Mouse (Mus musculus): ENCODE results near the gene Ccdc184. TPM values are rescaled to one million over a fixed set of nuclear protein-coding genes. Genes with fewer than 3 reads are reported as not detected.

Gene Ccdc184
- polyA plus RNA-seq, 1 experiment from 2014 or later, result 1.6 TPM

- Histone ChIP-seq H3K9me3 (ENCODE audit: control insufficient read depth, low read length) (no peaks in the 10 kb centered on the region), H3K4me1 (replicated peaks; ENCODE audit: control insufficient read depth, insufficient read depth, low read length) (no peaks in the 10 kb centered on the region), H3K9ac (ENCODE audit: low read length) (no peak overlapping the region), H3K4me2 (ENCODE audit: low read length) (no peak overlapping the region), H3K27me3 (replicated peaks; ENCODE audit: control insufficient read depth, insufficient read depth, low read length) (no peaks in the 10 kb centered on the region), H3K4me3 (ENCODE audit: low read depth, low read length) (no peak overlapping the region), H3K36me3 (ENCODE audit: control insufficient read depth, insufficient read depth, low read length) (peaks cover 90% of the 10 kb centered on the region), H3K27ac (ENCODE audit: low read depth) (no peak overlapping the region)
- DNase-seq (ENCODE audit: low spot score), result no peak
- no peak for ATAC-seq (replicated peaks; ENCODE audit: low FRiP score, low TSS enrichment, low read depth)
- WGBS, result 93% methylated on average over 13 of the region's 13 CpGs
These were observed 31.3 kb upstream of the Ccdc184 start for GRCm38 (mm10) chr15:98135671-98136070.

GRCm38 (mm10) chr15:98136871-98137270 is 30.1 kb upstream of the Ccdc184 start:
- DNase-seq (ENCODE audit: low spot score), result no peak
- no peak overlapping the region for H3K27ac ChIP-seq (ENCODE audit: low read depth)
- WGBS, result 90% methylated on average over 9 of the region's 9 CpGs
- no peaks in the 10 kb centered on the region for H3K4me1 ChIP-seq (replicated peaks; ENCODE audit: control insufficient read depth, insufficient read depth, low read length)
- no peak overlapping the region for H3K4me3 ChIP-seq (ENCODE audit: low read depth, low read length)
- H3K36me3 ChIP-seq (ENCODE audit: control insufficient read depth, insufficient read depth, low read length), result peaks cover 90% of the 10 kb centered on the region
- H3K9me3 ChIP-seq (ENCODE audit: control insufficient read depth, low read length), result no peaks in the 10 kb centered on the region
- ATAC-seq (replicated peaks; ENCODE audit: low FRiP score, low TSS enrichment, low read depth), result no peak
- H3K4me2 ChIP-seq (ENCODE audit: low read length), result no peak overlapping the region
- no peak overlapping the region for H3K9ac ChIP-seq (ENCODE audit: low read length)
- H3K27me3 ChIP-seq (replicated peaks; ENCODE audit: control insufficient read depth, insufficient read depth, low read length), result no peaks in the 10 kb centered on the region

DNA sequence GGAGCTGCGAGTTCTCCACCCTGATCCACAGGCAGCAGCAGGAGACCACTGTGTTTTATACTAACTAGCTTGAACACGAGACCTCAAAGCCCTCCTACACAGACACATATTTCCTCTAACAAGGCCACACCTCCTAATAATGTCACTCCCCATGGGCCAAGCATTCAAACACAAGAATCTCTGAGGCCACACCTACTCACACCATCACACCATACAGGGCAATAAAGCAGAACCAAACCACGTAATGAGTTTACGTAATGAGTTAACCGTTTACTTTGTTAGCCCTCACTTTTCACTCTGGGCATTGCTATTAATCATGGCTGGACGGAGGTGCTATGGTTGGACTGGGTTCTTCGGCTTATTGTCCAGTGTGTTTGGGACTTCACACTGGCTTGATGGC is 27.2 kb upstream of the Ccdc184 start:
- H3K9ac ChIP-seq (ENCODE audit: low read length), result no peak overlapping the region
- no peak overlapping the region for H3K27ac ChIP-seq (ENCODE audit: low read depth)
- H3K4me3 ChIP-seq (ENCODE audit: low read depth, low read length), result no peak overlapping the region
- H3K27me3 ChIP-seq (replicated peaks; ENCODE audit: control insufficient read depth, insufficient read depth, low read length), result no peaks in the 10 kb centered on the region
- H3K4me1 ChIP-seq (replicated peaks; ENCODE audit: control insufficient read depth, insufficient read depth, low read length), result peaks cover 5% of the 10 kb centered on the region; the same call in 1 of the 2 replicates
- no peak overlapping the region for H3K4me2 ChIP-seq (ENCODE audit: low read length)
- WGBS, result 58% methylated on average over 7 of the region's 7 CpGs
- DNase-seq (ENCODE audit: low spot score) (no peak), ATAC-seq (replicated peaks; ENCODE audit: low FRiP score, low TSS enrichment, low read depth) (peak; percentile 76; the same call in 1 of the 2 replicates)
- H3K9me3 ChIP-seq (ENCODE audit: control insufficient read depth, low read length), result no peaks in the 10 kb centered on the region
- H3K36me3 ChIP-seq (ENCODE audit: control insufficient read depth, insufficient read depth, low read length), result peaks cover 69% of the 10 kb centered on the region

DNA sequence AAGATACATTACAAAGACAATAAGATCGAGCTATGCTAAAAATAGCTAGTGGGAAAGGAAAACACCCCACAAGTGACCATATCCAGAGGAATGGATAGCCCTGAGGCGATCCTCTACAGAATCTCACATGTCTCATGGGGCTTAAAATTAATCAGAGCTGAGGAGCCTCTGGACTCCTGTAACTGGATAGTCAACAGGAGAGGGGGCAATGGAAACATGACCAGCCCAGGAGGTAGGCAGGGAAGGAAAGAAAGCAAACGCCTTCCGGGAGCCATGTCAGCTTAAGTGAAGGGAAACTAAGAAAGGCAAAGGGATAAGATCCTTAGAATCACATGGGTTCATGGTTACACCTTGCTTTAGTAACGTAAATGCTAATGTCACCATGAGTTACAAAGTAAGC is 26.1 kb upstream of the Ccdc184 start:
- Histone ChIP-seq H3K27me3 (replicated peaks; ENCODE audit: control insufficient read depth, insufficient read depth, low read length) (no peaks in the 10 kb centered on the region), H3K4me2 (ENCODE audit: low read length) (no peak overlapping the region), H3K36me3 (ENCODE audit: control insufficient read depth, insufficient read depth, low read length) (peaks cover 59% of the 10 kb centered on the region), H3K9me3 (ENCODE audit: control insufficient read depth, low read length) (no peaks in the 10 kb centered on the region), H3K9ac (ENCODE audit: low read length) (no peak overlapping the region), H3K27ac (ENCODE audit: low read depth) (no peak overlapping the region), H3K4me3 (ENCODE audit: low read depth, low read length) (no peak overlapping the region), H3K4me1 (replicated peaks; ENCODE audit: control insufficient read depth, insufficient read depth, low read length) (peaks cover 6% of the 10 kb centered on the region; the same call in 1 of the 2 replicates)
- 89% methylated on average over 5 of the region's 5 CpGs for WGBS
- DNase-seq (ENCODE audit: low spot score), result no peak
- ATAC-seq (replicated peaks; ENCODE audit: low FRiP score, low TSS enrichment, low read depth), result no peak

DNA sequence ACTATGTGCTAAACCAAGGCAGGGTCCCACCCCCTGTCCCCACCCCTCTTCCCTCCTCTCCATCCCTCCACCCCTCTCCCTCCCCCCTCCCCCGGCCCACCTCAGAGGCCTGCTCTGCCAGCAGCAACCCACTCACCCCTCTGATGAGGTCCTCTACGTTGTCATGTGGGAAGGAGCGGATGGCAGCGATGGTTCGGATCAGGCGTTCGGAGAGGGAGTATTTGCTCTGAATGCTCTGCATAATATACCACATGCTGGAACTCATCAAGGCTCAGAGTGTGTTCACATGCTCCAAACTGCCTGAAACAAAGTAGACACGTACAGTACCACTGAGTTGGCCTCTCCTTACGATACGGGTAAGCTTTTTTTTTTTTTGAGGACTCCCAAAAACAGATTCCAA is 24.4 kb upstream of the Ccdc184 start:
- WGBS, result 86% methylated on average over 10 of the region's 10 CpGs
- Histone ChIP-seq H3K4me3 (ENCODE audit: low read depth, low read length) (no peak overlapping the region), H3K9me3 (ENCODE audit: control insufficient read depth, low read length) (no peaks in the 10 kb centered on the region), H3K9ac (ENCODE audit: low read length) (no peak overlapping the region), H3K4me2 (ENCODE audit: low read length) (no peak overlapping the region), H3K4me1 (replicated peaks; ENCODE audit: control insufficient read depth, insufficient read depth, low read length) (peaks cover 6% of the 10 kb centered on the region; the same call in 1 of the 2 replicates), H3K27me3 (replicated peaks; ENCODE audit: control insufficient read depth, insufficient read depth, low read length) (no peaks in the 10 kb centered on the region), H3K36me3 (ENCODE audit: control insufficient read depth, insufficient read depth, low read length) (peaks cover 43% of the 10 kb centered on the region), H3K27ac (ENCODE audit: low read depth) (no peak overlapping the region)
- DNase-seq (ENCODE audit: low spot score), result no peak
- ATAC-seq (replicated peaks; ENCODE audit: low FRiP score, low TSS enrichment, low read depth), result no peak

- Histone ChIP-seq H3K4me2 (ENCODE audit: low read length) (peak overlapping the region; percentile 82), H3K9me3 (ENCODE audit: control insufficient read depth, low read length) (no peaks in the 10 kb centered on the region), H3K9ac (ENCODE audit: low read length) (peak overlapping the region; percentile 69), H3K4me1 (replicated peaks; ENCODE audit: control insufficient read depth, insufficient read depth, low read length) (peaks cover 6% of the 10 kb centered on the region; the same call in 1 of the 2 replicates), H3K4me3 (ENCODE audit: low read depth, low read length) (peak overlapping the region; percentile 90), H3K27me3 (replicated peaks; ENCODE audit: control insufficient read depth, insufficient read depth, low read length) (no peaks in the 10 kb centered on the region), H3K36me3 (ENCODE audit: control insufficient read depth, insufficient read depth, low read length) (peaks cover 25% of the 10 kb centered on the region), H3K27ac (ENCODE audit: low read depth) (peak overlapping the region; percentile 2)
- WGBS, result under 1% methylated on average over 30 of the region's 36 CpGs
- no peak; the same call in none of the 2 replicates for ATAC-seq (replicated peaks; ENCODE audit: low FRiP score, low TSS enrichment, low read depth)
- DNase-seq (ENCODE audit: low spot score), result peak; percentile 56
These were observed 22.0 kb upstream of the Ccdc184 start for GRCm38 (mm10) chr15:98144861-98145507.

GRCm38 (mm10) chr15:98145559-98146181 is 21.3 kb upstream of the Ccdc184 start:
- DNase-seq (ENCODE audit: low spot score), result peak; percentile 91

GRCm38 (mm10) chr15:98148356-98148755 is 18.6 kb upstream of the Ccdc184 start:
- ATAC-seq (replicated peaks; ENCODE audit: low FRiP score, low TSS enrichment, low read depth), result no peak
- Histone ChIP-seq H3K27me3 (replicated peaks; ENCODE audit: control insufficient read depth, insufficient read depth, low read length) (no peaks in the 10 kb centered on the region), H3K27ac (ENCODE audit: low read depth) (no peak overlapping the region), H3K9ac (ENCODE audit: low read length) (no peak overlapping the region), H3K4me1 (replicated peaks; ENCODE audit: control insufficient read depth, insufficient read depth, low read length) (peaks cover 6% of the 10 kb centered on the region; the same call in 1 of the 2 replicates), H3K36me3 (ENCODE audit: control insufficient read depth, insufficient read depth, low read length) (no peaks in the 10 kb centered on the region), H3K4me3 (ENCODE audit: low read depth, low read length) (no peak overlapping the region), H3K4me2 (ENCODE audit: low read length) (no peak overlapping the region), H3K9me3 (ENCODE audit: control insufficient read depth, low read length) (no peaks in the 10 kb centered on the region)
- 74% methylated on average over 3 of the region's 3 CpGs for WGBS
- no peak for DNase-seq (ENCODE audit: low spot score)

More at GRCm38 (mm10) chr15:98145559-98146181, 21.3 kb upstream of the Ccdc184 start:
- H3K27me3 ChIP-seq (replicated peaks; ENCODE audit: control insufficient read depth, insufficient read depth, low read length), result no peaks in the 10 kb centered on the region
- H3K4me3 ChIP-seq (ENCODE audit: low read depth, low read length), result peak overlapping the region; percentile 90
- H3K4me2 ChIP-seq (ENCODE audit: low read length), result peak overlapping the region; percentile 82
- H3K36me3 ChIP-seq (ENCODE audit: control insufficient read depth, insufficient read depth, low read length), result peaks cover 19% of the 10 kb centered on the region
- H3K9me3 ChIP-seq (ENCODE audit: control insufficient read depth, low read length), result no peaks in the 10 kb centered on the region
- peaks cover 6% of the 10 kb centered on the region; the same call in 1 of the 2 replicates for H3K4me1 ChIP-seq (replicated peaks; ENCODE audit: control insufficient read depth, insufficient read depth, low read length)
- peak overlapping the region; percentile 16; the same call in 1 of the 2 replicates for H3K27ac ChIP-seq (ENCODE audit: low read depth)
- peak overlapping the region; percentile 69 for H3K9ac ChIP-seq (ENCODE audit: low read length)
- ATAC-seq (replicated peaks; ENCODE audit: low FRiP score, low TSS enrichment, low read depth), result peak; percentile 96
- under 1% methylated on average over 38 of the region's 38 CpGs for WGBS
